ENCODE assay signal across 13 mouse cellular contexts in the genomic region with DNA sequence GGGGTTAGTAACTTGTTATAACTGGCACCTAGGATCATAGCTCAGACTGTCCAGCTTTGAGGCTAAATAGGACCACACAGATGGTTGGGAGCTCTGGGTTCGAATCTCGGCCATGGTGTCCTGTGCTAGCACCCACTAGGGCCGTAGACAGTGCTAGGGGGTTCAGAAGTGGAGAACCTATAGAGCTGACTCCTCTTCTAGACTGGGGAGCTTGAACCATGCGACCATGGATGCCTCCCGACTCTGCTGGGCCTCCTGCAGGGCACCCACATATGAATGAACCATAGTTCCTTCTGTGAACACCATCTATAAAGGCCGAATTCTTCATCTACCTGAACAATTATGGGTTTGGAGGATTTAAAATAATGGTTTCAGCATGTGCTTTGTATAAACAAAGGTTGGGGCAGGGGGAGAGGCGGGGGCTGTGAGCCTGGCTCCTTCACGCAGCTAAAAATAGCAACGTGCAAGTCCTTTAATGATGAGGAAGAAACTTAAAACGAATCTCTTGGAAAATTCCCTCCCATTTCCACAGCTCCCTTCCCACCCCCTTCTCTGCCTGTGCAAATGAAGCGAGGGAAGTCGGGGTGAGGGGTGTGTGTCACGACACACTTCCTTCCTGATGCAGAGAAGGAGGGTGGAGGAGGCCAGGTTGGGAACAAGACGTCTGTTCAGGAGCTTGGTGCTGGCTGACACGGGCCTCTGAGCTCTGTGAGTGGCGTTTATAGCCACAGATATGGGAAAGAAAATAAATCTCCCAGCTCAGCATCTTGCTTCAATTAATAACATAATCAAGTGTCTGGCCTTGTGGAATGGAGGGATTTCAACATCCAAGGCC.
DNase-seq lines count a peak whose midpoint lies in the region; ATAC-seq and TF ChIP-seq lines count a peak whose summit lies in the region.
"Had no signal": no experiment of that assay in that cellular context is flagged by ENCODE, and none has a peak within 500 bp of the region (broad histone marks: within the 10 kb centered on the region; RNA-seq: fewer than 3 reads in every experiment).

No protein-coding gene starts in this region.

- H3K4me3 ChIP-seq in lung, embryonic 16.5 days (ENCODE audit: low read length): no peak overlapping the region
- H3K4me3 ChIP-seq in stomach, postnatal 0 days (ENCODE audit: low read depth, low read length): no peak overlapping the region
- H3K4me3 ChIP-seq: midbrain, embryonic 10.5 days had no signal

- peak overlapping the region; percentile 26; the same call in 1 of the 2 replicates for H3K4me2 ChIP-seq in lung, embryonic 16.5 days (ENCODE audit: low read depth, low read length)
- H3K4me2 ChIP-seq in stomach, postnatal 0 days (replicated peaks; ENCODE audit: low read depth): no peak overlapping the region

- peaks cover 15% of the 10 kb centered on the region for H3K4me1 ChIP-seq in lung, embryonic 16.5 days (replicated peaks; ENCODE audit: control insufficient read depth, insufficient read depth, low read length)
- H3K4me1 ChIP-seq in stomach, postnatal 0 days (replicated peaks; ENCODE audit: control insufficient read depth, insufficient read depth): peaks cover 3% of the 10 kb centered on the region; the same call in 1 of the 2 replicates
- H3K4me1 ChIP-seq: midbrain, embryonic 10.5 days had no signal

- peak; percentile 65 for ATAC-seq in lung, embryonic 16.5 days (ENCODE audit: low read depth)
- peak; percentile 55; the same call in 1 of the 2 replicates for ATAC-seq in stomach, postnatal 0 days (ENCODE audit: low FRiP score, low TSS enrichment)

- peak overlapping the region; percentile 39; the same call in 1 of the 2 replicates for H3K27ac ChIP-seq in lung, embryonic 16.5 days (ENCODE audit: low read length)
- H3K27ac ChIP-seq in stomach, postnatal 0 days (replicated peaks): no peak overlapping the region
- H3K27ac ChIP-seq: midbrain, embryonic 10.5 days had no signal

- H3K27me3 ChIP-seq in lung, embryonic 16.5 days (ENCODE audit: control insufficient read depth, insufficient read depth, low read depth, low read length): no peaks in the 10 kb centered on the region
- no peaks in the 10 kb centered on the region for H3K27me3 ChIP-seq in stomach, postnatal 0 days (ENCODE audit: control insufficient read depth, insufficient read depth, low read length)

- DNase-seq in embryo, embryonic 11 days: peak; percentile 59
- no peak for DNase-seq in embryo, embryonic 10 days (ENCODE audit: low spot score)
- DNase-seq in lung, postnatal 14 days: no peak
- peak; percentile 22 for DNase-seq in hindlimb bud, embryonic 11.5 days (ENCODE audit: extremely low spot score, low read depth, low spot score)
- no peak for DNase-seq in stomach, postnatal 0 days (ENCODE audit: low spot score)
- no peak for DNase-seq in spleen, adult 12 weeks (ENCODE audit: low spot score)
- DNase-seq in adrenal gland, postnatal 25 days: no peak
- DNase-seq: cerebellum, adult 11-12 months; layer of hippocampus, postnatal 36 days; retina, postnatal 1 day; thymus, postnatal 4 days had no signal

- no peak for TF ChIP-seq CTCF in stomach, postnatal 0 days (IDR thresholded peaks at IDR 0.05; ENCODE audit: low read depth)

- peak overlapping the region; percentile 24; the same call in 1 of the 2 replicates for H3K9ac ChIP-seq in lung, embryonic 16.5 days (ENCODE audit: low read length)
- H3K9ac ChIP-seq in stomach, postnatal 0 days (ENCODE audit: low read length): no peak overlapping the region

- H3K36me3 ChIP-seq in lung, embryonic 16.5 days (ENCODE audit: control insufficient read depth, insufficient read depth, low read length): no peaks in the 10 kb centered on the region
- no peaks in the 10 kb centered on the region for H3K36me3 ChIP-seq in stomach, postnatal 0 days (ENCODE audit: control insufficient read depth, insufficient read depth, low read length)
- H3K36me3 ChIP-seq: midbrain, embryonic 10.5 days had no signal

- no peak for TF ChIP-seq EP300 in stomach, postnatal 0 days (optimal IDR thresholded peaks at IDR 0.05)

- WGBS in lung, embryonic 16.5 days: 28% methylated on average over 16 of the region's 16 CpGs
- WGBS in stomach, postnatal 0 days: 29% methylated on average over 16 of the region's 16 CpGs

- no peaks in the 10 kb centered on the region for H3K9me3 ChIP-seq in lung, embryonic 16.5 days (ENCODE audit: control insufficient read depth, low read length)
- H3K9me3 ChIP-seq in stomach, postnatal 0 days (ENCODE audit: control insufficient read depth, low read length): no peaks in the 10 kb centered on the region
- H3K9me3 ChIP-seq: midbrain, embryonic 10.5 days had no signal

Comparison
In these comparisons a context has a peak if more than half of its experiments do, and no peak if none do; other contexts are left out.
1. DNase-seq: peak in embryo, embryonic 11 days (single experiment) and hindlimb bud, embryonic 11.5 days (single experiment); none in embryo, embryonic 10 days (single experiment), lung, postnatal 14 days (single experiment), stomach, postnatal 0 days (single experiment), spleen, adult 12 weeks (single experiment) and adrenal gland, postnatal 25 days (single experiment).